Mouse (Mus musculus) heart, adult 2 months (tissue): ENCODE results near the gene Cdh16.

Experiments used
- CTCF ChIP-seq: fragments of 200-600 bp; IDR thresholded peaks from 2 replicates; pipeline ENCODE4 v1.8.1; 2022; ENCODE audit warnings: antibody characterized with exemption, mild to moderate bottlenecking, moderate library complexity
- POLR2A ChIP-seq: fragments of 200-500 bp; IDR thresholded peaks from 2 replicates; pipeline ENCODE4 v1.6.1; 2011; ENCODE audit warnings: mild to moderate bottlenecking, low read depth, low read length, control low read depth; ENCODE audit not compliant: insufficient read depth

- peak; percentile 30; the same call in 1 of the 2 replicates for TF ChIP-seq POLR2A
- no peak for TF ChIP-seq CTCF
Measured at GRCm38 (mm10) chr8:104609222-104609621, 15.0 kb downstream of the Cdh16 start.
